27 mouse cellular contexts compared by ENCODE assay signal in genomic region chr13:101456926-101457325, GRCm38 (mm10).
"Had no signal": no experiment of that assay in that cellular context is flagged by ENCODE, and none has a peak within 500 bp of the region (broad histone marks: within the 10 kb centered on the region; RNA-seq: fewer than 3 reads in every experiment).

No protein-coding gene starts in this region.

- H3K9ac ChIP-seq: embryonic facial prominence, embryonic 12.5 days; embryonic facial prominence, embryonic 13.5 days; embryonic facial prominence, embryonic 15.5 days; forebrain, embryonic 12.5 days; forebrain, embryonic 13.5 days; forebrain, embryonic 15.5 days; forebrain, postnatal 0 days had no signal

- H3K9me3 ChIP-seq: embryonic facial prominence, embryonic 10.5 days; embryonic facial prominence, embryonic 12.5 days; embryonic facial prominence, embryonic 13.5 days; embryonic facial prominence, embryonic 15.5 days; forebrain, embryonic 10.5 days; forebrain, embryonic 12.5 days; forebrain, embryonic 13.5 days; forebrain, embryonic 15.5 days; heart, embryonic 10.5 days had no signal

- H3K4me3 ChIP-seq: embryonic facial prominence, embryonic 10.5 days; embryonic facial prominence, embryonic 12.5 days; embryonic facial prominence, embryonic 13.5 days; embryonic facial prominence, embryonic 15.5 days; erythroblast, embryonic 14.5 days; forebrain, embryonic 10.5 days; forebrain, embryonic 12.5 days; forebrain, embryonic 13.5 days; forebrain, embryonic 15.5 days; gastrocnemius, adult 2 months; heart, adult 2 months; heart, embryonic 10.5 days had no signal

- DNase-seq: cerebellum, adult 9-11 months; cerebellum, postnatal 10 days; cerebellum, postnatal 14 days; cerebellum, postnatal 25 days; cerebellum, postnatal 36 days; embryo, embryonic 11 days; forebrain, postnatal 0 days; gastrocnemius, adult 2 months; gastrocnemius, postnatal 10 days; gastrocnemius, postnatal 14 days; gastrocnemius, postnatal 25 days; gastrocnemius, postnatal 36 days; heart, adult 11 months; heart, adult 18-20 months; heart, adult 2 months had no signal

- H3K4me2 ChIP-seq: embryonic facial prominence, embryonic 12.5 days; embryonic facial prominence, embryonic 13.5 days; embryonic facial prominence, embryonic 15.5 days; forebrain, embryonic 12.5 days; forebrain, embryonic 13.5 days; forebrain, embryonic 15.5 days had no signal

- H3K27me3 ChIP-seq: embryonic facial prominence, embryonic 12.5 days; embryonic facial prominence, embryonic 13.5 days; embryonic facial prominence, embryonic 15.5 days; forebrain, embryonic 12.5 days; forebrain, embryonic 13.5 days; forebrain, embryonic 15.5 days had no signal

- ATAC-seq: forebrain, embryonic 13.5 days; forebrain, embryonic 14.5 days; forebrain, embryonic 15.5 days; forebrain, embryonic 16.5 days; forebrain, postnatal 0 days had no signal

- H3K4me1 ChIP-seq: embryonic facial prominence, embryonic 10.5 days; embryonic facial prominence, embryonic 12.5 days; embryonic facial prominence, embryonic 13.5 days; embryonic facial prominence, embryonic 15.5 days; forebrain, embryonic 10.5 days; forebrain, embryonic 12.5 days; forebrain, embryonic 13.5 days; forebrain, embryonic 15.5 days; heart, embryonic 10.5 days had no signal

- H3K27ac ChIP-seq: embryonic facial prominence, embryonic 10.5 days; embryonic facial prominence, embryonic 12.5 days; embryonic facial prominence, embryonic 13.5 days; embryonic facial prominence, embryonic 15.5 days; forebrain, embryonic 10.5 days; forebrain, embryonic 12.5 days; forebrain, embryonic 13.5 days; forebrain, embryonic 15.5 days; gastrocnemius, adult 2 months; heart, adult 2 months; heart, embryonic 10.5 days had no signal

- H3K36me3 ChIP-seq: embryonic facial prominence, embryonic 10.5 days; embryonic facial prominence, embryonic 12.5 days; embryonic facial prominence, embryonic 13.5 days; embryonic facial prominence, embryonic 15.5 days; forebrain, embryonic 10.5 days; forebrain, embryonic 12.5 days; forebrain, embryonic 15.5 days; heart, embryonic 10.5 days had no signal
